Mouse (Mus musculus): ENCODE measurements around the gene Fam20a.

Gene Fam20a

GRCm38 (mm10) chr11:109721781-109722446, at the start of gene Fam20a:
Fam20a (minus strand) TSS chr11:109722279.
- DNase-seq (ENCODE audit: low read depth, low spot score) = peak; percentile 61

GRCm38 (mm10) chr11:109771381-109771780, 49.3 kb upstream of the Fam20a start:
- DNase-seq (ENCODE audit: low read depth, low spot score) = no peak

- DNase-seq (ENCODE audit: low read depth, low spot score) = no peak
These were observed 48.1 kb upstream of the Fam20a start for GRCm38 (mm10) chr11:109770185-109770584.

DNA sequence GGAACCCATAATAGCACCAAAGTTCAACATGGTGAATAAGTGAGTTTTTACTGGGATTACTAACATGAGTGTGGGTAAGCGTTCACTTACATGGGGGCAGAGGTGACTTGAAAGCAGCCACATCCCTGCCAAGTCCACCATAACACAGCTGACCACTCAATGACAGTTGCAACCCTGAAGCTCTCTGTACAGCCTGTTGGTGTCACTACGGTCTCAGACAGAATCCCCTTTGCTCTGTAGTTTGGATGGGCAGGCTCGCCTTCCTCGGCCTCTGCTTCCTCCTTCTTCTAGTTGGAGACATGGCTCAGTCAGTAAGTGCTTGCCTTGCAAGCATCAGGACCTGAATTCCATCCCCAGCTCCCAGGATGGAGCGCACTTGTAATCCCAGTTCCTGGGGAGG, 47.0 kb upstream of the Fam20a start:
- no peak for DNase-seq (ENCODE audit: low read depth, low spot score)

DNA sequence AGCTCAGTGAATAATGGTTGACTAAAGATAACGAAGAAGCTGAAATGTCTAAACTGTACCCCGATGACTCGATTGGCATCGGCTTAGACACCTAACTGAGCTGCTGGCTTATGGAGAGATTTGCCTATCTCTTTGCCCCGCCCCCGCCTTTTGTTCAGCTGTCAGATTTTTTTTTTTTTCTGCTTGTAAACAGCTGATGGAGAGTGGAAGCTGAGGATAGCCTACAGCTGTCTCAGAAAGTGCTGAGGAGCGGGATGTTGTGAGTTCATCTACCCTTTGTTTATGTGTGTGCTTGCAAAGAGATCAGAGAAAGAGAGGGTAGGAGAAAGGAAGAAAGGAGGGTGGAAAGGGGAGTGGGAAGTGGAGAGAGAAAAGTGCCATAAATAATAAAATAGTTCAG, 38.0 kb upstream of the Fam20a start:
- DNase-seq (ENCODE audit: low read depth, low spot score) = no peak

DNA sequence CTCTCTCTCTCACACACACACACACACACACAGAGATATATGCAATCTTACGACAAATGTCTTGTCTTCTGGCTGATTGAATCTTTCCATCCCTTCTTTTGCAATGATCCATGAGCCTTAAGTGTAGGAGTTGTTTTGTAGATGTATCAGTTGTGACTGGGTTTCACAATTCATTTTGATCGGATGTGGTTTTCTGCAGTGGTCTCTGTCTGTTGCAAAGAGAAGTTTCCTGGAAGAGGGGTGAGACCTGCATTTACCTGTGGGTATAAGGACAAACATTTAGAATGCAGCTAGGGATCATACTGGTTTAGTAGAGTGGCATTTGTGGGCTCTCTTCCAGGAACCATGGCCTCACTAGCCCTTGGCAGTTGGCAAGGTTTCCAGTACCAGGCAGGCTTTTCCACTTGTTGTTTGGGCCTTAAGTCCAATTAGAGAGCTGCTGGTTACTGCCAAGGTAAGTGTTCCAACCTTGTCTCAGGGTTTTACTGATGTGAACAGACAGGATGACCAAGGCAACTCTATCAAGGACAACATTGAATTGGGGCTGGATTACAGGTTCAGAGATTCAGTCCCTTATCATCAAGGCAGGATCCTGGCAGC, 36.6 kb upstream of the Fam20a start:
- no peak for DNase-seq (ENCODE audit: low read depth, low spot score)

DNA sequence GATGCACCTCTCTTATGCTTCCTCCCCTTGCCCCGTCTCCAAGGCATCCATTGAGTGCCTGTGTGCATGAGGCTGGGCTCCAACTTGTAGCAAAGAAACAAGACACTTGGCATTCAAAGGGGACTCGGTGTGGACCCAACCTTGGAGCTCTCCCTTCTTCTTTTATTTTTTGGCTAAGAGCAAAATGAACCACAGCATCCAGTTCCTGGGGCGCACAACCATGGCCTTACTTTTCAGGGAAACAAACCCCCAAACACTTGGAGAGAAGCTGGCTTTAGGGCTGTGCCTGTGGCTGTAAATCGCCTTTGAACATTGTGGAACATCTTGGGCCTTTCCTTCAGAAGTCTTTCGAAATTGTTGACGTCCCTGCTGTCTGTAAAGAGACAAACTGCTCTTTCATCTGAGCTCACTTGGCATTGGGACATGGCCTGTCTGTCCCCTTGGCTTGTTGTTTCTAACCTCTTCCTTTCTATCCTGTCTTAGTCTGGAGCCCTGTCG, 32.1 kb upstream of the Fam20a start:
- DNase-seq (ENCODE audit: low read depth, low spot score) = peak; percentile 26

DNA sequence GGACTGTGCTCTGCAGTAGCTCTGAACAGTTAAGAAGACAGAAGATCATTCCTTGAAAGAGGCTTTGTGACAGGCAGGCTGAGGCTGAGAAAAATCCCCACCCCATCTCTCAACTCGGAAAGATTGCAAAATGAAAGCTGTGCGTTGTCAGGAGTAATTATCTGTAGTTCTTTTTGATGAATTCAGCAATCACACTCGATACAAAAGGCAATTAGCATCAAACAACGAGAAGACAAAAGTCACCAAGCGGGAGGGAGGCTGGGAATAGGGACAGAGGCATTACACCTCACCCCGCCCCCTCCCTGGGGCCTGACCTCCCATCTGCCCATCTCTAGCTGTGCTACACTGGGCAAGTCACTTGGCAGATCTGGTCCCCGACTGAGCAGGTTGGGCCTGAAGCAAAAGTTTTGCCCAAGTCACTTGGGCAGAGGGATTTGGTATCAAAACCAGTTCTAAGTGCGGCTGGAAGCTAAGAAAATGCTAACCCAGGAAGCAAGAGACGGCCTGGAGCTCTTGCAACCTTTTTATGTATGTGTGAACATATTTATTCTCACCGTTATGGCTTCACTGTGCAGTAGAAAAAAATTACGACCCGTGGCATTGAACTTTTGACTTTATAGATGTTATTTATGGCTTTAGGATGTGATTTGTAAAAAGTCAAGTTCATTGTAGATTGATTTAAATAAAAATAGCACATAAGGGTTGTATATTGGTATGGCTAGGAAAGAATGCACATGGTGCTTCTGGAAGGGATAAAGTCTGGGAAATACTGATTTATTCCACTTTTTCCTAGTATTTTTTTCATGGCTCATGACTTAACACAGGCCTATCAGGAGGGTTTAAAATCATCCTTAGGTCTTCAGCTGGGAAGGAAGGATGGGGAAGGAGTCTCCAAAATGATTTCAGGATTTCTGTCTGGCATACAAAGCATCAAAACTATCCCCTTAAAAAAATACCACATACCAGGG, 29.8 kb upstream of the Fam20a start:
- DNase-seq (ENCODE audit: low read depth, low spot score) = no peak

GRCm38 (mm10) chr11:109745210-109745609, 23.1 kb upstream of the Fam20a start:
- DNase-seq (ENCODE audit: low read depth, low spot score) = no peak

GRCm38 (mm10) chr11:109737967-109738366, 15.9 kb upstream of the Fam20a start:
- no peak for DNase-seq (ENCODE audit: low read depth, low spot score)

DNA sequence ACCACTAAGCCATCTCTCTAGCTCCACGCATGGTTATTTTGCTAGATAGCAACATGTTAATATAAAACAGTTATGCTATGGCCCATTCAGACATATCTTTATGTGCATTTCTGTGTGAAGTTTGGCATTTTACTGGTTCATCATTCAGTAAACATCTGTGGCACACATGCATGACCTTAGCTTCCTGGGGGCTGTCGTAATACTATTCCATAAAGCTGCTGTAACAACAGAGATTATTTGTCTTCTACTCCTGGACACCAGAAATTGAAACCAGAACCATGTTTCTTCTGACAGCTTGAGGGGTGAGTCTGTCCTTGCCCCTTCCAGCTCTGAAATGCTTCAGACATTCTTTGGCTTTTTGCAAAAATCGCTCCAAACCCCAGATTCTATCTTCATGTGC, 14.3 kb upstream of the Fam20a start:
- DNase-seq (ENCODE audit: low read depth, low spot score) = no peak

DNA sequence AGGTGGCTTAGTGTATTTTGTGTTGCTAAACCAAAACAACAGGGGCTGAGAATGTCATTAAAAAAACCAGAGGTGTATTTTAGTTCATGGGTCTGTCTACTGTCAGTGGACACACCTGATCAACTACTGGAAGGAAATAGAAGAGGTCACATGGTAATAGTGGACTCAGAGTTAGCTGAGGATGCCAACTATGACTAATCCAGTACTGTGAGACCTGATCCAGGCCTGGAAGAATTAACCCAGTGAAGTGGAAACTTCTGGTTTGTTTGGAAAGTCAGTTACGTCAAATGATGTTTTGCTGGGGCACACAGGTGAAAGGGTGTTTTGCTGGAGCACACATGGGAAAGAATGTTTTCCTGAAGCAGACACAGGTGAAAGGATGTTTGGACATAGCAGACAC, 12.3 kb upstream of the Fam20a start:
- DNase-seq (ENCODE audit: low read depth, low spot score) = no peak

DNA sequence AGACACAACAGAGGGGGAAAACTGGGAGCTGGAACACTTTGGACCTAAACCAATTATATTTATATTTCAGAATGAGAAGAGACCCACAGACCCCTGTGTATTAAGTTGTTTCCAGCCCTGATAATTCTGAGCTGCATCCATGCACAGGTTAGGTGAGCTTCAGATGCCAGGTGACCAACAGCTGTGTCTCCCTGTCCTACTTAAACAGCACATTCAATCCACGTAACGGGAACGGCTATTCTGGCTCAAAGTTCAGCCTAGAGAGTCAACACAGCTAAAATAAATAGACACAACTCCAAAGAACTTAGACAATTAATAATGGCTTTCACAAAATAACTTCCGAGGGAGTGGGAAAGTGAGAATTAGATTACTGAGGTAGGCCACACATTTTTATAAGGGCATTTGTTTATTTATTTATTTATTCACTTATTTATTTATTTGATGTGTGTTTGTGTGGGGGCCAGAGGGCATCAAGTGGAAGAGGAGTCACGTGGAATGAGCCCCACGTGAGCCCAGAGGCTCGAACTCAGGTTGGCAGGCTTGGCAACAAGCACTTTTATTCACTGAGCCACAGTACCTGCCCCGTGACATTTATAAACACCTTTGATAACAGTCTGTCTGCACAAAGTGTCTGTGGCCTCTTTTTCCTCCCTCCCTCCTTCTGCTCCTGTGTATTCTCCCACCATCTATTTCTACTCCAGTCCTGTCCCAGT, 10.8 kb upstream of the Fam20a start:
- no peak for DNase-seq (ENCODE audit: low read depth, low spot score)

DNA sequence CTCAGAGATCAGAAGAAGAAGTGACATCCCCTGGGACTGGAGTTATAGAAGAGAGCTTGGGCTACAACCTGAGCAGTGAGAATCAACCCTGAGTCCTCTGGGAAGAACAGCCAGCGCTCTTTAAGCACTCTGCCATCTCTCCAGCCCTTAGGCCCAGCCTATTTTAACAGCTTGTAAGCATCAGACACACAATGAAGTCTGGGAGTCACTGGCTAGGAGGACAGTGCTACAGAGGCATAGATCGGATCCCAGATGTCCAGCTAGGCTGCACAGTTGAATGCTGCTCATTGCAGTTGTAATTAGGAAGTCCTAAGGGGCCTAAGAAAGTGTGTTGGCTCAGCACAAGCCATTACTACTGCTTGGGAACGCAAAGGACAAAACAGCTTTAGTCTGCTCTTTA, 6.3 kb upstream of the Fam20a start:
- DNase-seq (ENCODE audit: low read depth, low spot score) = no peak

DNA sequence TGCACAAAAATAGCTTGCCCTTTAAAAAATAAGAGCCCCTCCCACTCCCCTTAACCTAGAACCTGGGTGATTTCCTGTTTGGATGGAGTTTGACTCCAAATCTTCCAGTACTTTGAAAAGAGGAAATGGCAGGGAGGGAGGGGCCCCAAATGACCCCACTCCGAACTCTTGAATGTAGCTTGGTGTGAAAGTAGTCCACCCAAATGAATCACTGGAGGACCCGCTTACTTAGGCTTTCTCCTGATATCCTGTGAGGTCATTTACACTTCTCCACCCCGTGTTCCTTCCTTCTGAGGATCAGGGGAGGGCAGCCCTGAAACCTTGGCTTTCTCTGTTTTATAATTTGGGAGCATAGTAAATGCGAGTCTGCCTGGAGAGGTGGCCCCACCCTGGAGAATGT, 632 bp upstream of the Fam20a start:
- no peak for DNase-seq (ENCODE audit: low read depth, low spot score)

GRCm38 (mm10) chr11:109721320-109721780, 729 bp downstream of the Fam20a start:
- no peak for DNase-seq (ENCODE audit: low read depth, low spot score)

DNA sequence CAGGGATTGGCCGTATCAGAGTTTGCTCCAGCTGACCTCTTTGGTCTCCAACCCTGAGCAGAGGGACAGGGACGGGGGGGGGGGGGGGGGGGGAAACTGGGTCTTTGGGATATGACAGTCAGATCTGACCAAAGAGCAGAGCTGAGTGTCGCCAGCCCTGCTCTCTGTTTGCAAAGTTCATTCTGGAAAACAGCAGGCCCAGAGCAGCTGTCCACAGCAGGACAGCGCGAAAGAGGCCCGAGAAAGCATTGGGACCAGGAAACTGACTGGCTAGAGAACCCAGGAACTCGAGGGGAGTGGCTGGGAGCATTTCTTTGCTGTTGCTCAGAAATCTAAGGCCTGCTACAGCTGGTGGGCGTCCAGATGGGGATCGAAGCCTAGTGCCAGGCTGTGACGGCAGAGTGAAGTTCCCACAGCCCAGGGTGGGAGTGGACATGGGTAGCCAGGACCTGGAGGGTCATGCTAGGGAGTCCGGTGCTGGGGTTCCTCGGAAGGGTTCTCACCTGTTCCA, 1.2 kb downstream of the Fam20a start:
- DNase-seq (ENCODE audit: low read depth, low spot score) = no peak

- DNase-seq (ENCODE audit: low read depth, low spot score) = no peak
These were observed 2.7 kb downstream of the Fam20a start for GRCm38 (mm10) chr11:109719399-109719798.

- no peak for DNase-seq (ENCODE audit: low read depth, low spot score)
These were observed 3.8 kb downstream of the Fam20a start for GRCm38 (mm10) chr11:109717966-109718895.

DNA sequence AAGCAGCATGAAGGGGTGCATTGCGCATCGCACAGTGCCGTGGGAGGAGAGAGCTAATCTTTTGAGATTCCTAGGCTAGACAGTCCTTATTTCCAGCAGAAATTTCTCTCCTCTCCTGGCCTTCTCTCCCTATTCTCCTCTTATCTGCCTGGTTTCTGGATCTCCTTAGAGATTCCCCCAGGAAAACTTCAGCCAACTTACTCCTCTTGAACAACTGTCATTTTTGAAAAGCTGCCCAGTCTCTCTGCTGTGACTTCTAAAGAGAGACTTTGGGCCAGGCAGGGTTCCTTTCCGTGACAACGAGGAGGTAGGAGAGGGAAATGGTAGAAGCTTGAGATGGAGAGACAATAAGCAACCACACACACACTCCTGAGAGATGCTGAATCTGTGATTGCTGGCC, 4.6 kb downstream of the Fam20a start:
- peak; percentile 88 for DNase-seq (ENCODE audit: low read depth, low spot score)

Measured in brain, adult 2 months (tissue).